Mouse (Mus musculus): ENCODE results near the gene Rab4b. TPM values are rescaled to one million over a fixed set of nuclear protein-coding genes. Genes with fewer than 3 reads are reported as not detected.

Gene Rab4b
- total RNA-seq (2014; fragmentation: Nextera tagmentation) (36.5 and 37.4 TPM in 2 replicates), total RNA-seq (2017) (14.6 and 15.2 TPM in 2 replicates), polyA plus RNA-seq (2012) (182 and 204 TPM in 2 replicates)

- TF ChIP-seq CTCF (IDR thresholded peaks at IDR 0.05; ENCODE audit: low read depth, low read length) = no peak
- no peak for TF ChIP-seq TAL1 (conservative IDR thresholded peaks at IDR 0.05; ENCODE audit: low read depth, low read length)
- no peak for TF ChIP-seq POLR2AphosphoS5 (IDR thresholded peaks at IDR 0.05; ENCODE audit: insufficient replicate concordance, low read depth, low read length)
- no peak for TF ChIP-seq GATA1 (IDR thresholded peaks at IDR 0.05; ENCODE audit: borderline replicate concordance, low read length)
- TF ChIP-seq GATA2 (IDR thresholded peaks at IDR 0.05; ENCODE audit: borderline replicate concordance, low read depth, low read length) = no peak
- Histone ChIP-seq H3K4me1 (ENCODE audit: insufficient read depth, low read depth, low read length) (peaks cover 43% of the 10 kb centered on the region), H3K4me3 (ENCODE audit: low read depth, low read length) (peak within 1 kb of the TSS; percentile 82), H3K27me3 (ENCODE audit: insufficient read depth, low read length) (no peaks in the 10 kb centered on the region), H3K36me3 (replicated peaks) (peaks cover 50% of the 10 kb centered on the region), H3K9me3 (replicated peaks) (no peaks in the 10 kb centered on the region)
- DNase-seq (ENCODE audit: low spot score) (peak; percentile 99), ATAC-seq (ENCODE audit: extremely low read depth, insufficient number of reproducible peaks, low FRiP score, poor library complexity, severe bottlenecking) (peak; percentile 92)
Observed at GRCm38 (mm10) chr7:27178324-27179216, at the start of gene Rab4b. Rab4b (minus strand) TSS chr7:27178896.

GRCm38 (mm10) chr7:27228281-27228821, 49.7 kb upstream of the Rab4b start, which contains the start of gene Itpkc:
Itpkc (minus strand) TSS chr7:27228661.
- peak; percentile 88 for DNase-seq (ENCODE audit: low spot score)
- TF ChIP-seq POLR2AphosphoS5 (IDR thresholded peaks at IDR 0.05; ENCODE audit: insufficient replicate concordance, low read depth, low read length) (no peak), GATA2 (IDR thresholded peaks at IDR 0.05; ENCODE audit: borderline replicate concordance, low read depth, low read length) (no peak), CTCF (IDR thresholded peaks at IDR 0.05; ENCODE audit: low read depth, low read length) (no peak), TAL1 (conservative IDR thresholded peaks at IDR 0.05; ENCODE audit: low read depth, low read length) (no peak), GATA1 (IDR thresholded peaks at IDR 0.05; ENCODE audit: borderline replicate concordance, low read length) (no peak)
- H3K36me3 ChIP-seq (replicated peaks) = peaks cover 33% of the 10 kb centered on the region
- no peaks in the 10 kb centered on the region for H3K9me3 ChIP-seq (replicated peaks)
- peak; percentile 66 for ATAC-seq (ENCODE audit: extremely low read depth, insufficient number of reproducible peaks, low FRiP score, poor library complexity, severe bottlenecking)
- H3K27me3 ChIP-seq (ENCODE audit: insufficient read depth, low read length) = no peaks in the 10 kb centered on the region
- peaks cover 66% of the 10 kb centered on the region for H3K4me1 ChIP-seq (ENCODE audit: insufficient read depth, low read depth, low read length)
- H3K4me3 ChIP-seq (ENCODE audit: low read depth, low read length) = peak within 1 kb of the TSS; percentile 89

GRCm38 (mm10) chr7:27227676-27228075, 49.0 kb upstream of the Rab4b start:
- Histone ChIP-seq H3K4me1 (ENCODE audit: insufficient read depth, low read depth, low read length) (peaks cover 71% of the 10 kb centered on the region), H3K4me3 (ENCODE audit: low read depth, low read length) (peak overlapping the region; percentile 89), H3K27me3 (ENCODE audit: insufficient read depth, low read length) (no peaks in the 10 kb centered on the region), H3K9me3 (replicated peaks) (no peaks in the 10 kb centered on the region), H3K36me3 (replicated peaks) (peaks cover 39% of the 10 kb centered on the region)
- TF ChIP-seq GATA2 (IDR thresholded peaks at IDR 0.05; ENCODE audit: borderline replicate concordance, low read depth, low read length) (no peak), CTCF (IDR thresholded peaks at IDR 0.05; ENCODE audit: low read depth, low read length) (no peak), GATA1 (IDR thresholded peaks at IDR 0.05; ENCODE audit: borderline replicate concordance, low read length) (no peak), POLR2AphosphoS5 (IDR thresholded peaks at IDR 0.05; ENCODE audit: insufficient replicate concordance, low read depth, low read length) (no peak), TAL1 (conservative IDR thresholded peaks at IDR 0.05; ENCODE audit: low read depth, low read length) (no peak)
- ATAC-seq (ENCODE audit: extremely low read depth, insufficient number of reproducible peaks, low FRiP score, poor library complexity, severe bottlenecking) (no peak), DNase-seq (ENCODE audit: low spot score) (no peak)

- Histone ChIP-seq H3K4me1 (ENCODE audit: insufficient read depth, low read depth, low read length) (peaks cover 71% of the 10 kb centered on the region), H3K27me3 (ENCODE audit: insufficient read depth, low read length) (no peaks in the 10 kb centered on the region), H3K4me3 (ENCODE audit: low read depth, low read length) (peak overlapping the region; percentile 89; the same call in 1 of the 2 replicates), H3K36me3 (replicated peaks) (peaks cover 42% of the 10 kb centered on the region), H3K9me3 (replicated peaks) (no peaks in the 10 kb centered on the region)
- no peak for ATAC-seq (ENCODE audit: extremely low read depth, insufficient number of reproducible peaks, low FRiP score, poor library complexity, severe bottlenecking)
- TF ChIP-seq GATA2 (IDR thresholded peaks at IDR 0.05; ENCODE audit: borderline replicate concordance, low read depth, low read length) (no peak), TAL1 (conservative IDR thresholded peaks at IDR 0.05; ENCODE audit: low read depth, low read length) (no peak), GATA1 (IDR thresholded peaks at IDR 0.05; ENCODE audit: borderline replicate concordance, low read length) (no peak), POLR2AphosphoS5 (IDR thresholded peaks at IDR 0.05; ENCODE audit: insufficient replicate concordance, low read depth, low read length) (no peak), CTCF (IDR thresholded peaks at IDR 0.05; ENCODE audit: low read depth, low read length) (no peak)
- DNase-seq (ENCODE audit: low spot score) = no peak
Observed at GRCm38 (mm10) chr7:27227276-27227675, 48.6 kb upstream of the Rab4b start.

- peaks cover 68% of the 10 kb centered on the region for H3K4me1 ChIP-seq (ENCODE audit: insufficient read depth, low read depth, low read length)
- no peaks in the 10 kb centered on the region for H3K27me3 ChIP-seq (ENCODE audit: insufficient read depth, low read length)
- ATAC-seq (ENCODE audit: extremely low read depth, insufficient number of reproducible peaks, low FRiP score, poor library complexity, severe bottlenecking) (no peak), DNase-seq (ENCODE audit: low spot score) (no peak)
- no peaks in the 10 kb centered on the region for H3K9me3 ChIP-seq (replicated peaks)
- TF ChIP-seq TAL1 (conservative IDR thresholded peaks at IDR 0.05; ENCODE audit: low read depth, low read length) = no peak
- TF ChIP-seq GATA2 (IDR thresholded peaks at IDR 0.05; ENCODE audit: borderline replicate concordance, low read depth, low read length) = no peak
- TF ChIP-seq CTCF (IDR thresholded peaks at IDR 0.05; ENCODE audit: low read depth, low read length) = no peak
- no peak for TF ChIP-seq GATA1 (IDR thresholded peaks at IDR 0.05; ENCODE audit: borderline replicate concordance, low read length)
- TF ChIP-seq POLR2AphosphoS5 (IDR thresholded peaks at IDR 0.05; ENCODE audit: insufficient replicate concordance, low read depth, low read length) = no peak
- H3K4me3 ChIP-seq (ENCODE audit: low read depth, low read length) = peak overlapping the region; percentile 52; the same call in 1 of the 2 replicates
- H3K36me3 ChIP-seq (replicated peaks) = peaks cover 58% of the 10 kb centered on the region
Observed at GRCm38 (mm10) chr7:27224877-27225575, 46.3 kb upstream of the Rab4b start.

Data from G1E (cell line).